Mouse (Mus musculus) heart, embryonic 13.5 days (tissue): ENCODE measurements around the gene Kctd13. TPM values are rescaled to one million over a fixed set of nuclear protein-coding genes. Genes with fewer than 3 reads are reported as not detected.

Experiments
- ATAC-seq: fragments of 200-750 bp; cut with Nextera tagmentation; 2 replicates; pipeline ENCODE4 v1.8.0; 2017; ENCODE audit warnings: moderate TSS enrichment; ENCODE audit not compliant: insufficient number of reproducible peaks, low FRiP score, low TSS enrichment; ENCODE audit errors: extremely low read depth
- H3K27ac ChIP-seq: fragments of 300-500 bp; sonication (generic); replicated peaks from 2 replicates; pipeline ENCODE4 v1.5.1; 2015; ENCODE audit warnings: moderate library complexity, mild to moderate bottlenecking, inconsistent platforms
- H3K27me3 ChIP-seq: fragments of 300-500 bp; sonication (generic); replicated peaks from 2 replicates; pipeline ENCODE4 v1.6.1; 2015; ENCODE audit warnings: mild to moderate bottlenecking, inconsistent platforms
- H3K36me3 ChIP-seq: fragments of 300-500 bp; sonication (generic); 2 replicates; pipeline ENCODE4 v1.6.1; 2015; ENCODE audit warnings: mild to moderate bottlenecking, inconsistent platforms
- H3K4me1 ChIP-seq: fragments of 300-500 bp; sonication (generic); 2 replicates; pipeline ENCODE4 v1.6.1; 2015; ENCODE audit warnings: inconsistent platforms
- H3K4me2 ChIP-seq: fragments of 300-500 bp; sonication (generic); 2 replicates; pipeline ENCODE4 v1.6.1; 2015; ENCODE audit warnings: inconsistent platforms, mild to moderate bottlenecking, moderate library complexity
- H3K4me3 ChIP-seq: fragments of 300-500 bp; sonication (generic); 2 replicates; pipeline ENCODE4 v1.5.1; 2015; ENCODE audit warnings: moderate library complexity, mild to moderate bottlenecking, inconsistent platforms
- H3K9ac ChIP-seq: fragments of 300-500 bp; sonication (generic); 2 replicates; pipeline ENCODE4 v1.6.1; 2015; ENCODE audit warnings: inconsistent platforms, mild to moderate bottlenecking, moderate library complexity
- H3K9me3 ChIP-seq: fragments of 300-500 bp; sonication (generic); 2 replicates; pipeline ENCODE4 v1.6.1; 2016; ENCODE audit warnings: inconsistent platforms
- WGBS: fragments of 180-500 bp; shearing (Covaris S2); methylation state at CpG from one replicate; pipeline ENCODE4 v1.1.7; 2015; ENCODE audit warnings: mixed read lengths; 5-methylcytosine and 5-hydroxymethylcytosine counted together
- polyA plus RNA-seq: library from polyadenylated mRNA; unstranded; fragments of >200 nt; fragmentation: Nextera tagmentation; extraction: Ambion mirVana; gene quantifications from 2 replicates; pipeline ENCODE4 v1.2.1, GENCODE M21; 2015

Gene Kctd13
- polyA plus RNA-seq, 1 experiment from 2014 or later: 13.1 TPM

DNA sequence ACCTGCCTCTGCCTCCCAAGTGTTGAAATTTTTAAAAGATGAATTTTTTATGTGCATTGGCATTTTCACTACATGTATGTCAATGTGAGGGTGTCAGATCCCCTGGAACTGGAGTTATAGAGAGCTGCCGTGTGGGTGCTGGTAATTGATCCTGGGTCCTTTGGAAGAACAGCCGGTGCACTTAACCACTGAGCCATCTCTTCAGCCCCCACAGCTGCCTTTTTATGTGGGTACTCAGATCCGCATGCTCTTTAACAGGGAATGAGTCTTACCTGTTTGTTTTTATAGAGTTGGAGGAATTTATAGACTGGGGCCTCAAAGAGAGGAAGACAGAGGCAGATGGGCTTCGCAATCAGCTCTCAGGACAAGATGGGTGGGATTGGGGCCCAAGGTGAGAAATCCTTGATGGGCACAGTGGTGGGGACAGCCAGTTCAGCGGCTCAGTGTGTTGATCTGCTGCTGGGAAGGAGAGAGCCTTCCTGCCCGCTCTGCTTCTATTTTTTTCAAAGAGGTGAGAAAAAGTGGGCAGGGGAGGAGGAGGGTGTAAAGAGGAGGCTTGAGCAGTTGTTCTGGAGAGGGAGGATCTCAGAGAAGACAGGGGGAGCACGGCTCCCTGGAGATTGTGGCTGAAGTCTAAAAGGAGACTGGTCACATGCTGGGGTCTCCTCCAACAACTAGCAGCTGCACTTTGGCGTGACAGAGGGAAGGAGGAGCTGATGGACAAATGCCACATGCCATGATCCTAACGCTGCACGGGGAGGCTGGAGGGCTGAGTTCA is 56.2 kb downstream of the Kctd13 start:
- H3K36me3 ChIP-seq: peaks cover 20% of the 10 kb centered on the region
- no peaks in the 10 kb centered on the region for H3K9me3 ChIP-seq
- no peak overlapping the region for H3K9ac ChIP-seq
- no peak overlapping the region for H3K27ac ChIP-seq
- H3K4me1 ChIP-seq: peaks cover 5% of the 10 kb centered on the region; the same call in 1 of the 2 replicates
- H3K4me2 ChIP-seq: no peak overlapping the region
- WGBS: 33% methylated on average over 10 of the region's 10 CpGs
- H3K4me3 ChIP-seq: no peak overlapping the region
- ATAC-seq: no peak
- no peaks in the 10 kb centered on the region for H3K27me3 ChIP-seq

- Histone ChIP-seq H3K4me1 (peaks cover 5% of the 10 kb centered on the region; the same call in 1 of the 2 replicates), H3K27me3 (no peaks in the 10 kb centered on the region), H3K4me2 (no peak overlapping the region), H3K36me3 (peaks cover 6% of the 10 kb centered on the region), H3K9ac (no peak overlapping the region), H3K9me3 (no peaks in the 10 kb centered on the region), H3K27ac (no peak overlapping the region), H3K4me3 (no peak overlapping the region)
- no peak for ATAC-seq
- WGBS: 38% methylated on average over 9 of the region's 9 CpGs
Observed at GRCm38 (mm10) chr7:126986319-126986718, 57.6 kb downstream of the Kctd13 start.

DNA sequence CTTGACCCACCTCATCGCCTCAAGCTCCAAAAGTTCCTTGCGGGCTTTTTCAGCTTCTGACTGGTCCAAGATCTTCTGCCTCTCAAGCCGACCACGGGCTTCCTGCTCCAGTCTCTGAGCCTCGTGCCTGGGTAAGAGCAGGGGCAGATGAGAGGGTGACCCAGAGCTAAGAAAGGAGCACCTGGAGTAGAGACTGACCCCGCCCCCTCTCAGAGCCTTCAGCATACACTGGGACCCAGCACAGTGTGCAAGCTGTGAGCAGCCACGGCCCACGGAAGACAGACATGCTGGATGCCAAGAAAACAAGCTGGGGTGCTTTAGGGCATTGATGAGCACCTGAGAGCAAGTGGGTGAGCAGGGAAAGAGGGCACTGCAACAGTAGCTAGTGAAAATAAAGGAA is 60.1 kb downstream of the Kctd13 start:
- Histone ChIP-seq H3K27ac (no peak overlapping the region), H3K4me3 (no peak overlapping the region), H3K4me1 (peaks cover 5% of the 10 kb centered on the region; the same call in 1 of the 2 replicates), H3K27me3 (no peaks in the 10 kb centered on the region; the same call in 1 of the 2 replicates), H3K9ac (no peak overlapping the region), H3K36me3 (0 out of 2 replicates have a peak, but pooled peaks cover 2% of the 10 kb centered on the region), H3K9me3 (no peaks in the 10 kb centered on the region), H3K4me2 (no peak overlapping the region)
- no peak for ATAC-seq
- 60% methylated on average over 8 of the region's 8 CpGs for WGBS

Other genes starting within 250 kb of the Kctd13 start
- gene Bola2, start 233.5 kb upstream of the Kctd13 start, polyA plus RNA-seq: 109 and 124 TPM in 2 replicates
- gene Slx1b, start 233.1 kb upstream of the Kctd13 start, polyA plus RNA-seq: 6.9 and 7.1 TPM in 2 replicates
- gene Coro1a, start 221.1 kb upstream of the Kctd13 start, polyA plus RNA-seq: 11.8 and 16.6 TPM in 2 replicates
- gene Mapk3, start 169.3 kb upstream of the Kctd13 start, polyA plus RNA-seq: 57.5 and 65.5 TPM in 2 replicates
- 1.2 and 1.4 TPM in 2 replicates for gene Gdpd3, start 162.5 kb upstream of the Kctd13 start, polyA plus RNA-seq
- 79.1 and 86.2 TPM in 2 replicates for gene Ypel3, start 151.9 kb upstream of the Kctd13 start, polyA plus RNA-seq
- gene Tbx6, start 147.4 kb upstream of the Kctd13 start, polyA plus RNA-seq: 0.32 and 0.33 TPM in 2 replicates
- gene Ppp4c, start 136.4 kb upstream of the Kctd13 start, polyA plus RNA-seq: 151 and 166 TPM in 2 replicates
- gene Fam57b, start 131.2 kb upstream of the Kctd13 start, polyA plus RNA-seq: 0.29 and 0.32 TPM in 2 replicates
- not detected in 2 replicates for gene 4930451I11Rik, start 97.2 kb upstream of the Kctd13 start, polyA plus RNA-seq
- 0.15 and 0.17 TPM in 2 replicates for gene Doc2a, start 81.5 kb upstream of the Kctd13 start, polyA plus RNA-seq
- gene Hirip3, start 66.9 kb upstream of the Kctd13 start, polyA plus RNA-seq: 18.8 and 23.1 TPM in 2 replicates
- gene Ino80e, start 66.5 kb upstream of the Kctd13 start, polyA plus RNA-seq: 55.6 and 55.8 TPM in 2 replicates
- gene Taok2, start 44.2 kb upstream of the Kctd13 start, polyA plus RNA-seq: 31.8 and 32.1 TPM in 2 replicates
- gene Tmem219, start 6.0 kb upstream of the Kctd13 start, polyA plus RNA-seq: 20.4 and 21.5 TPM in 2 replicates
- 0.20 TPM in 2 replicates for gene Asphd1, start 20.7 kb downstream of the Kctd13 start, polyA plus RNA-seq
- gene Sez6l2, start 21.7 kb downstream of the Kctd13 start, polyA plus RNA-seq: 0.19 and 0.73 TPM in 2 replicates
- gene Cdipt, start 47.0 kb downstream of the Kctd13 start, polyA plus RNA-seq: 69.5 and 79.9 TPM in 2 replicates
- gene Cdiptos, start 47.2 kb downstream of the Kctd13 start, polyA plus RNA-seq: 0.59 and 1.7 TPM in 2 replicates
- 11.2 and 11.9 TPM in 2 replicates for gene Mvp, start 85.7 kb downstream of the Kctd13 start, polyA plus RNA-seq
- gene Pagr1b, start 87.6 kb downstream of the Kctd13 start, polyA plus RNA-seq: 0.38 and 0.44 TPM in 2 replicates
- gene Pagr1a, start 88.5 kb downstream of the Kctd13 start, polyA plus RNA-seq: 55.6 and 76.2 TPM in 2 replicates
- 13.8 and 25.7 TPM in 2 replicates for gene Gm42742, start 92.2 kb downstream of the Kctd13 start, polyA plus RNA-seq
- gene Prrt2, start 92.3 kb downstream of the Kctd13 start, polyA plus RNA-seq: 1.6 TPM in 2 replicates
- gene Maz, start 98.2 kb downstream of the Kctd13 start, polyA plus RNA-seq: 31.0 and 34.5 TPM in 2 replicates
- gene Kif22, start 113.6 kb downstream of the Kctd13 start, polyA plus RNA-seq: 72.4 and 79.2 TPM in 2 replicates
- not detected in 2 replicates for gene Zg16, start 158.4 kb downstream of the Kctd13 start, polyA plus RNA-seq
- gene AI467606, start 162.5 kb downstream of the Kctd13 start, polyA plus RNA-seq: 1.0 and 1.1 TPM in 2 replicates
- 3.2 and 4.7 TPM in 2 replicates for gene Qprt, start 193.3 kb downstream of the Kctd13 start, polyA plus RNA-seq
- gene Spn, start 208.9 kb downstream of the Kctd13 start, polyA plus RNA-seq: 0.13 and 0.36 TPM in 2 replicates